Mouse (Mus musculus): Measurements from ENCODE around the gene Pde4a.

GRCm38 (mm10) chr9:21165041-21165951 is at the start of gene Pde4a:
- TF ChIP-seq POLR2A (IDR thresholded peaks at IDR 0.05; ENCODE audit: low read depth, low read length): no peak
- TF ChIP-seq CTCF (conservative IDR thresholded peaks at IDR 0.05; ENCODE audit: insufficient read depth, insufficient read length, low read depth, low read length): no peak

All from kidney, adult 2 months (tissue).